Mouse (Mus musculus) lung, embryonic 14.5 days (tissue): Measurements from ENCODE around the gene Shq1. TPM values are rescaled to one million over a fixed set of nuclear protein-coding genes. Genes with fewer than 3 reads are reported as not detected.

ENCODE experiments used
- ATAC-seq: fragments of 200-750 bp; cut with Nextera tagmentation; 2 replicates; pipeline ENCODE4 v1.8.0; 2017; ENCODE audit warnings: mild to moderate bottlenecking, moderate TSS enrichment, moderate library complexity; ENCODE audit not compliant: insufficient read depth
- DNase-seq: peaks from one replicate; pipeline ENCODE4 v3.0.0-alpha.2; 2015
- H3K27ac ChIP-seq: fragments of 300-500 bp; sonication (generic); 2 replicates; pipeline ENCODE4 v1.5.1; 2014; ENCODE audit warnings: low read depth, mild to moderate bottlenecking, moderate library complexity
- H3K27me3 ChIP-seq: fragments of 300-500 bp; sonication (generic); 2 replicates; pipeline ENCODE4 v1.6.1; 2014; ENCODE audit warnings: low read length, control low read depth; ENCODE audit not compliant: insufficient read depth
- H3K36me3 ChIP-seq: fragments of 300-500 bp; sonication (generic); 2 replicates; pipeline ENCODE4 v1.6.1; 2014; ENCODE audit warnings: control low read depth; ENCODE audit not compliant: insufficient read depth
- H3K4me1 ChIP-seq: fragments of 300-500 bp; sonication (generic); 2 replicates; pipeline ENCODE4 v1.6.1; 2014; ENCODE audit warnings: antibody characterized with exemption, control low read depth; ENCODE audit not compliant: insufficient read depth
- H3K4me2 ChIP-seq: fragments of 300-500 bp; sonication (generic); 2 replicates; pipeline ENCODE4 v1.6.1; 2014; ENCODE audit warnings: mild to moderate bottlenecking
- H3K4me3 ChIP-seq: fragments of 300-500 bp; sonication (generic); 2 replicates; pipeline ENCODE4 v1.5.1; 2014; ENCODE audit warnings: low read depth, low read length
- H3K9ac ChIP-seq: fragments of 300-500 bp; sonication (generic); 2 replicates; pipeline ENCODE4 v1.6.1; 2014
- H3K9me3 ChIP-seq: fragments of 300-500 bp; sonication (generic); 2 replicates; pipeline ENCODE4 v1.6.1; 2016; ENCODE audit warnings: low read depth, low read length, control low read depth
- CTCF ChIP-seq: IDR thresholded peaks from 2 replicates; pipeline ENCODE4 v1.5.1; 2016; ENCODE audit warnings: antibody characterized with exemption, low read depth
- WGBS: fragments of 180-500 bp; shearing (Covaris S2); extraction: QIAGEN DNeasy Blood & Tissue Kit; methylation state at CpG from one replicate; pipeline ENCODE4 v1.1.7; 2014; 5-methylcytosine and 5-hydroxymethylcytosine counted together
- polyA plus RNA-seq: library from polyadenylated mRNA; unstranded; fragments of >200 nt; fragmentation: Nextera tagmentation; extraction: Ambion mirVana; gene quantifications from 2 replicates; pipeline ENCODE4 v1.2.1, GENCODE M21; 2014

Gene Shq1
- polyA plus RNA-seq, 1 experiment from 2014 or later, result 17.7 TPM

DNA sequence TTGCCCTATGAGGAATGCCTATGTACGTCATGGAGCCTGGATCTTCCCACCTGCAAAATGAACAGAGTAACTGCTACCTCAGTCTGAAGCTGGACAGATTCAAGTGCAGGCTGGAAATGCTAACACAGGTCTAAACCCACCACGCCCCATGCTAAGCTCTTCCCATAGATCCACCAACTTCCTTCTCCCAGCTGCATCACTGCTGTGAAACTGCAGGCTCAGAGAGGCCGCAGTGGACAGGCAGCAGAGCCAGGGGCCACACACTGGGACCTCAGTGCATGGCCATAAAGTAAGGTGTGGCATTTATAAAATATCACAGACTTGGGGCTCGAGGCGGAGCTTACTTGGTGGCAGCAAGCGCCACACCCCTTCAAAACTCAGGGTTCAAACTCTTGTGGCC, 133.0 kb downstream of the Shq1 start:
- Histone ChIP-seq H3K9me3 (no peaks in the 10 kb centered on the region), H3K27ac (no peak overlapping the region), H3K4me2 (no peak overlapping the region), H3K9ac (no peak overlapping the region), H3K36me3 (no peaks in the 10 kb centered on the region), H3K27me3 (no peaks in the 10 kb centered on the region), H3K4me3 (no peak overlapping the region), H3K4me1 (no peaks in the 10 kb centered on the region)
- ATAC-seq, result no peak
- WGBS, result 75% methylated on average over 6 of the region's 6 CpGs
- DNase-seq, result no peak
- TF ChIP-seq CTCF, result no peak

DNA sequence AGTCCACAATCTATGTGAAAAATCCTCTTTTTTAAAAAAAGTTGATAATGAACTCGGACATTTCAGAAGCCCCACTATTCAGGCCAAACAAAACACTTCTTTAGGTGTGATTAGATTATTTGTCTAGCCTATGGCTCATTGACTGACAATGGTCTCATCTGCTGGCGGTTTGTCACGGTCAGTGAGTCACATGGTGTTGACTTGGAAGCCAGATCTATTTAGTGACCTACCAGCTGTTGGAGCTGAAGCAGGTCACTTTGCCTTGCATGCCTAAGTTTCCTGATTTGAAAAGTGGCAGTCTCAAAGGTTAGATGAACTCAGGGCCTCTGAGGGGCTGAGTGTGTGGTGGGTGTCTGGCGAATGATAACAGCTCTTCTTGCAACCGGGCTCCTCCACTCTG, 133.9 kb downstream of the Shq1 start:
- H3K4me2 ChIP-seq, result no peak overlapping the region
- no peak overlapping the region for H3K27ac ChIP-seq
- H3K9me3 ChIP-seq, result no peaks in the 10 kb centered on the region
- ATAC-seq, result no peak
- H3K4me3 ChIP-seq, result no peak overlapping the region
- no peak for TF ChIP-seq CTCF
- 47% methylated on average over 5 of the region's 5 CpGs for WGBS
- H3K9ac ChIP-seq, result no peak overlapping the region
- no peaks in the 10 kb centered on the region for H3K36me3 ChIP-seq
- no peaks in the 10 kb centered on the region for H3K27me3 ChIP-seq
- DNase-seq, result no peak
- no peaks in the 10 kb centered on the region for H3K4me1 ChIP-seq

GRCm38 (mm10) chr6:100533364-100533763, 137.6 kb downstream of the Shq1 start:
- no peak for TF ChIP-seq CTCF

GRCm38 (mm10) chr6:100532326-100532725, 138.6 kb downstream of the Shq1 start:
- no peak for TF ChIP-seq CTCF
- no peaks in the 10 kb centered on the region for H3K36me3 ChIP-seq
- H3K27ac ChIP-seq, result no peak overlapping the region
- DNase-seq (no peak), ATAC-seq (no peak)
- H3K27me3 ChIP-seq, result no peaks in the 10 kb centered on the region
- H3K9me3 ChIP-seq, result no peaks in the 10 kb centered on the region
- whole genome bisulfite sequencing, result 80% methylated on average over 8 of the region's 8 CpGs
- 0 out of 2 replicates have a peak, but pooled peaks cover 7% of the 10 kb centered on the region for H3K4me1 ChIP-seq
- H3K4me2 ChIP-seq, result no peak overlapping the region
- H3K9ac ChIP-seq, result no peak overlapping the region
- no peak overlapping the region for H3K4me3 ChIP-seq

More at GRCm38 (mm10) chr6:100533364-100533763, 137.6 kb downstream of the Shq1 start:
- no peaks in the 10 kb centered on the region for H3K27me3 ChIP-seq
- H3K4me3 ChIP-seq, result no peak overlapping the region
- ATAC-seq, result no peak
- 38% methylated on average over 7 of the region's 7 CpGs for WGBS
- no peak overlapping the region for H3K9ac ChIP-seq
- H3K4me2 ChIP-seq, result no peak overlapping the region
- no peaks in the 10 kb centered on the region for H3K9me3 ChIP-seq
- no peak overlapping the region for H3K27ac ChIP-seq
- no peak for DNase-seq
- H3K4me1 ChIP-seq, result 0 out of 2 replicates have a peak, but pooled peaks cover 7% of the 10 kb centered on the region
- H3K36me3 ChIP-seq, result no peaks in the 10 kb centered on the region

GRCm38 (mm10) chr6:100529673-100530072, 141.3 kb downstream of the Shq1 start:
- no peak overlapping the region for H3K4me3 ChIP-seq
- no peak for TF ChIP-seq CTCF
- peak; percentile 59 for DNase-seq
- no peak overlapping the region for H3K9ac ChIP-seq
- H3K36me3 ChIP-seq, result no peaks in the 10 kb centered on the region
- no peaks in the 10 kb centered on the region for H3K9me3 ChIP-seq
- H3K4me1 ChIP-seq, result peaks cover 15% of the 10 kb centered on the region; the same call in 1 of the 2 replicates
- WGBS, result 60% methylated on average over 3 of the region's 3 CpGs
- peak; percentile 67; the same call in 1 of the 2 replicates for ATAC-seq
- H3K27ac ChIP-seq, result no peak overlapping the region
- H3K4me2 ChIP-seq, result no peak overlapping the region
- no peaks in the 10 kb centered on the region for H3K27me3 ChIP-seq

- H3K27ac ChIP-seq, result no peak overlapping the region
Observed at GRCm38 (mm10) chr6:100528556-100528955, 142.4 kb downstream of the Shq1 start.

GRCm38 (mm10) chr6:100527972-100528371, 143.0 kb downstream of the Shq1 start:
- peak; percentile 53 for DNase-seq
- no peak overlapping the region for H3K4me3 ChIP-seq
- 90% methylated on average over 5 of the region's 5 CpGs for WGBS
- no peaks in the 10 kb centered on the region for H3K36me3 ChIP-seq
- H3K4me1 ChIP-seq, result peaks cover 15% of the 10 kb centered on the region; the same call in 1 of the 2 replicates
- TF ChIP-seq CTCF, result peak; percentile 55
- no peaks in the 10 kb centered on the region for H3K9me3 ChIP-seq
- no peak overlapping the region for H3K4me2 ChIP-seq
- H3K27me3 ChIP-seq, result no peaks in the 10 kb centered on the region
- ATAC-seq, result no peak
- no peak overlapping the region for H3K9ac ChIP-seq
- H3K27ac ChIP-seq, result no peak overlapping the region

More at GRCm38 (mm10) chr6:100528556-100528955, 142.4 kb downstream of the Shq1 start:
- no peak overlapping the region for H3K4me3 ChIP-seq
- no peak overlapping the region for H3K4me2 ChIP-seq
- H3K36me3 ChIP-seq, result no peaks in the 10 kb centered on the region
- 30% methylated on average over 7 of the region's 7 CpGs for WGBS
- H3K4me1 ChIP-seq, result peaks cover 15% of the 10 kb centered on the region; the same call in 1 of the 2 replicates
- DNase-seq (peak; percentile 72), ATAC-seq (no peak)
- no peaks in the 10 kb centered on the region for H3K27me3 ChIP-seq
- H3K9me3 ChIP-seq, result no peaks in the 10 kb centered on the region
- no peak overlapping the region for H3K9ac ChIP-seq
- TF ChIP-seq CTCF, result no peak
